Mouse (Mus musculus) brain, embryonic 14.5 days (tissue): ENCODE measurements around the gene Mrps18c.

Source experiments
- CTCF ChIP-seq: fragments of 200-500 bp; IDR thresholded peaks from 2 replicates; pipeline ENCODE4 v1.5.1; 2012; ENCODE audit warnings: inconsistent platforms, mild to moderate bottlenecking, moderate library complexity, borderline replicate concordance; ENCODE audit not compliant: insufficient read depth, insufficient read length; ENCODE audit errors: extremely low read depth
- POLR2A ChIP-seq: fragments of 200-500 bp; IDR thresholded peaks from 2 replicates; pipeline ENCODE4 v1.6.1; 2012; ENCODE audit warnings: mild to moderate bottlenecking, inconsistent platforms, borderline replicate concordance; ENCODE audit not compliant: poor library complexity, insufficient read depth, insufficient read length, severe bottlenecking; ENCODE audit errors: extremely low read depth

DNA sequence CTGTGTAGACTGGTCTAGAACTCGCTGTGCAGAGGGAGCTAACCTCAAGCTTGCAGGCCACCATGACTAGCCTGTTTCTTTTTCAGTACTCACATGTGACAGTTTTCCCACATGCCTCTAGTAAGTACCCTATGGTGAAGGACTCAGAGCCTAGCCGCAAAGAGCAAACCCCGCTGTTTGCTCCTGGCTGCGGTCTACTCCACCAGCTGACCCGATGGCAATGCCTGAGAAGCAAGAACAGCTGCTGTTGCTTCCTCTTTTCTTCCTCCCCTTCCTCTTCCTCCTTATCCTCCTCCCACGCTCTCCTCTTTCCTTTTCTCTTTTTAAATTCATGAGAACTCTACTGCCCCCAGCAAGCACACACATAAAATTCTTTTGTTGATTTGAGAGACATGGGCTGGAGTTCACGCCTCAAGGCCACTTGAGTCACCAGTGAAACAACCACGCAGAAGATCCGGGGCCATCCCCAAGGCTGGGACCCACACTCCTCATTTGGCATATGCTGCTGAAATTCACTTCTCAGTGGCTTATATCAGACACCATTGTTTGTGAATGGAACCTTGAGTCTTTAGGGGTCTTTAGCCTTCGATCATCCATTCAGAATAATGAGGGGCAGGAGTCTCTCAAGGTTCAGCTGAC lies 47.7 kb upstream of the Mrps18c start:
- TF ChIP-seq POLR2A (no peak), CTCF (no peak)
